Mouse (Mus musculus): ENCODE results near the gene Gstm6. TPM values are rescaled to one million over a fixed set of nuclear protein-coding genes. Genes with fewer than 3 reads are reported as not detected.
"Not testable (repeated sequence)": the region's sequence is repeated elsewhere in the genome, so short reads cannot be mapped to it uniquely, and the experiment has no call there.

Gene Gstm6
- polyA plus RNA-seq, 1 experiment from 2014 or later, result 8.8 TPM

- Histone ChIP-seq H3K9ac (ENCODE audit: low read depth, low read length) (no peak overlapping the region), H3K27ac (no peak overlapping the region), H3K4me3 (replicated peaks; ENCODE audit: low read depth, low read length) (no peak overlapping the region), H3K4me1 (replicated peaks; ENCODE audit: insufficient read depth, low read length) (peaks cover 4% of the 10 kb centered on the region; the same call in 1 of the 2 replicates), H3K27me3 (ENCODE audit: insufficient read depth, low read length) (no peaks in the 10 kb centered on the region), H3K36me3 (ENCODE audit: insufficient read depth, low read length) (no peaks in the 10 kb centered on the region), H3K4me2 (ENCODE audit: low read length) (no peak overlapping the region), H3K9me3 (replicated peaks; ENCODE audit: low read length) (no peaks in the 10 kb centered on the region)
- TF ChIP-seq CTCF (IDR thresholded peaks at IDR 0.05; ENCODE audit: low read depth), result peak; percentile 27; the same call in 1 of the 2 replicates
- 0 out of 2 replicates have a peak, but pooled peaks have one; percentile 45 for ATAC-seq (replicated peaks; ENCODE audit: low FRiP score, low read depth)
- 56% methylated on average over 3 of the region's 3 CpGs for WGBS
- no peak for DNase-seq (ENCODE audit: low spot score)
Observed at GRCm38 (mm10) chr3:107981261-107981660, 37.7 kb upstream of the Gstm6 start.

- Histone ChIP-seq H3K4me1 (replicated peaks; ENCODE audit: insufficient read depth, low read length) (no peaks in the 10 kb centered on the region), H3K4me2 (ENCODE audit: low read length) (no peak overlapping the region), H3K9ac (ENCODE audit: low read depth, low read length) (no peak overlapping the region), H3K36me3 (ENCODE audit: insufficient read depth, low read length) (no peaks in the 10 kb centered on the region), H3K27ac (no peak overlapping the region), H3K27me3 (ENCODE audit: insufficient read depth, low read length) (no peaks in the 10 kb centered on the region), H3K9me3 (replicated peaks; ENCODE audit: low read length) (no peaks in the 10 kb centered on the region), H3K4me3 (replicated peaks; ENCODE audit: low read depth, low read length) (no peak overlapping the region)
- ATAC-seq (replicated peaks; ENCODE audit: low FRiP score, low read depth) (no peak), DNase-seq (ENCODE audit: low spot score) (no peak)
- no peak for TF ChIP-seq CTCF (IDR thresholded peaks at IDR 0.05; ENCODE audit: low read depth)
- WGBS, result 66% methylated on average over 3 of the region's 3 CpGs
Observed at GRCm38 (mm10) chr3:107977691-107978090, 34.1 kb upstream of the Gstm6 start.

GRCm38 (mm10) chr3:107974237-107974636 is 30.7 kb upstream of the Gstm6 start:
- no peak for DNase-seq (ENCODE audit: low spot score)
- no peak overlapping the region for H3K4me3 ChIP-seq (replicated peaks; ENCODE audit: low read depth, low read length)
- no peak overlapping the region for H3K4me2 ChIP-seq (ENCODE audit: low read length)
- no peak for TF ChIP-seq CTCF (IDR thresholded peaks at IDR 0.05; ENCODE audit: low read depth)
- no peaks in the 10 kb centered on the region for H3K4me1 ChIP-seq (replicated peaks; ENCODE audit: insufficient read depth, low read length)
- H3K36me3 ChIP-seq (ENCODE audit: insufficient read depth, low read length), result no peaks in the 10 kb centered on the region
- no peak for ATAC-seq (replicated peaks; ENCODE audit: low FRiP score, low read depth)
- no peaks in the 10 kb centered on the region for H3K9me3 ChIP-seq (replicated peaks; ENCODE audit: low read length)
- no peak overlapping the region for H3K9ac ChIP-seq (ENCODE audit: low read depth, low read length)
- H3K27me3 ChIP-seq (ENCODE audit: insufficient read depth, low read length), result no peaks in the 10 kb centered on the region
- H3K27ac ChIP-seq, result no peak overlapping the region
- 96% methylated on average over 1 of the region's 1 CpGs for WGBS

- TF ChIP-seq CTCF (IDR thresholded peaks at IDR 0.05; ENCODE audit: low read depth), result no peak
- WGBS, result 88% methylated on average over 3 of the region's 3 CpGs
- Histone ChIP-seq H3K9ac (ENCODE audit: low read depth, low read length) (no peak overlapping the region), H3K9me3 (replicated peaks; ENCODE audit: low read length) (no peaks in the 10 kb centered on the region), H3K4me2 (ENCODE audit: low read length) (no peak overlapping the region), H3K36me3 (ENCODE audit: insufficient read depth, low read length) (no peaks in the 10 kb centered on the region), H3K27ac (no peak overlapping the region), H3K27me3 (ENCODE audit: insufficient read depth, low read length) (no peaks in the 10 kb centered on the region), H3K4me1 (replicated peaks; ENCODE audit: insufficient read depth, low read length) (no peaks in the 10 kb centered on the region), H3K4me3 (replicated peaks; ENCODE audit: low read depth, low read length) (no peak overlapping the region)
- no peak for DNase-seq (ENCODE audit: low spot score)
- no peak for ATAC-seq (replicated peaks; ENCODE audit: low FRiP score, low read depth)
Observed at GRCm38 (mm10) chr3:107972070-107972469, 28.5 kb upstream of the Gstm6 start.

- not testable (repeated sequence) for H3K4me1 ChIP-seq (replicated peaks; ENCODE audit: insufficient read depth, low read length); H3K9me3 ChIP-seq (replicated peaks; ENCODE audit: low read length); H3K4me2 ChIP-seq (ENCODE audit: low read length); ATAC-seq (replicated peaks; ENCODE audit: low FRiP score, low read depth); H3K27me3 ChIP-seq (ENCODE audit: insufficient read depth, low read length); DNase-seq (ENCODE audit: low spot score); H3K9ac ChIP-seq (ENCODE audit: low read depth, low read length); H3K36me3 ChIP-seq (ENCODE audit: insufficient read depth, low read length); H3K4me3 ChIP-seq (replicated peaks; ENCODE audit: low read depth, low read length); H3K27ac ChIP-seq
- WGBS, result 51% methylated on average over 3 of the region's 3 CpGs
Observed at GRCm38 (mm10) chr3:107971101-107971500, 27.6 kb upstream of the Gstm6 start.

- Histone ChIP-seq H3K4me2 (ENCODE audit: low read length) (no peak within 1 kb of the TSS), H3K27me3 (ENCODE audit: insufficient read depth, low read length) (no peaks in the 10 kb centered on the region), H3K9me3 (replicated peaks; ENCODE audit: low read length) (no peaks in the 10 kb centered on the region), H3K4me3 (replicated peaks; ENCODE audit: low read depth, low read length) (no peak within 1 kb of the TSS), H3K9ac (ENCODE audit: low read depth, low read length) (no peak within 1 kb of the TSS), H3K27ac (no peak within 1 kb of the TSS), H3K4me1 (replicated peaks; ENCODE audit: insufficient read depth, low read length) (no peaks in the 10 kb centered on the region), H3K36me3 (ENCODE audit: insufficient read depth, low read length) (no peaks in the 10 kb centered on the region)
- no peak for TF ChIP-seq CTCF (IDR thresholded peaks at IDR 0.05; ENCODE audit: low read depth)
- DNase-seq (ENCODE audit: low spot score), result no peak
- no peak; the same call in 1 of the 2 replicates for ATAC-seq (replicated peaks; ENCODE audit: low FRiP score, low read depth)
- WGBS, result 62% methylated on average over 13 of the region's 13 CpGs
Observed at GRCm38 (mm10) chr3:107968724-107969395, 25.3 kb upstream of the Gstm6 start, which contains the start of gene Gstm3. Gene Gstm3 (minus strand): TSS chr3:107969283.

- Histone ChIP-seq H3K36me3 (ENCODE audit: insufficient read depth, low read length) (no peaks in the 10 kb centered on the region), H3K4me2 (ENCODE audit: low read length) (no peak overlapping the region), H3K27me3 (ENCODE audit: insufficient read depth, low read length) (no peaks in the 10 kb centered on the region), H3K27ac (no peak overlapping the region), H3K4me3 (replicated peaks; ENCODE audit: low read depth, low read length) (no peak overlapping the region), H3K9ac (ENCODE audit: low read depth, low read length) (no peak overlapping the region), H3K9me3 (replicated peaks; ENCODE audit: low read length) (no peaks in the 10 kb centered on the region), H3K4me1 (replicated peaks; ENCODE audit: insufficient read depth, low read length) (no peaks in the 10 kb centered on the region)
- WGBS, result 95% methylated on average over 5 of the region's 5 CpGs
- DNase-seq (ENCODE audit: low spot score) (no peak), ATAC-seq (replicated peaks; ENCODE audit: low FRiP score, low read depth) (no peak)
- TF ChIP-seq CTCF (IDR thresholded peaks at IDR 0.05; ENCODE audit: low read depth), result no peak
Observed at GRCm38 (mm10) chr3:107966631-107967030, 23.1 kb upstream of the Gstm6 start.

All from kidney, postnatal 0 days (tissue).